Mouse (Mus musculus) retina, postnatal 7 days (tissue): ENCODE measurements around the gene Tmem201.

Source experiments
- DNase-seq: peaks from one replicate; pipeline ENCODE4 v3.0.0-alpha.2; 2012; ENCODE audit warnings: low read depth, low spot score

The Tmem201 gene

GRCm38 (mm10) chr4:149721163-149721562 is 16.7 kb downstream of the Tmem201 start:
- no peak for DNase-seq

GRCm38 (mm10) chr4:149719686-149720085 is 18.2 kb downstream of the Tmem201 start:
- DNase-seq, result no peak

GRCm38 (mm10) chr4:149714542-149714941 is 23.3 kb downstream of the Tmem201 start:
- no peak for DNase-seq

DNA sequence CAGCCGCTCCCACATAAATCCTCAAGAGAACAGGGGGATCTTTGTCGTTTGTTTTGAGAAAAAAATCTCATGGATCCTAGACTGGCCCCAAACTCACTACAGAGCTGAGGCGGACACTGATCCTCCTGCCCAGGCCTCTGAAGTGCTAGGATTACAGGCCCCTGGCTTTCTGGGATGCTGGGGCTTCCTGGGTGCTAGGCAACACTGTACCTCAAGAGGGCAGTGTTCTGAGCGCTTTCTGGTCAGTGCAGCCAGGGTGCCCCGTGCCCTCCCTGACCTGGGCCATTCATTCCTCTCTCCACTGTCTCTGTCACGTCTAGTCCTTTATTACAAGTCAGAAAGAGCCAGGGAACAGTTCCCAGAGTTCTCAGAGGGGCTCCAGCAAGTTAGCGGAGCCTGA is 25.9 kb downstream of the Tmem201 start:
- DNase-seq, result peak; percentile 60

- no peak for DNase-seq
Observed at GRCm38 (mm10) chr4:149711485-149711884, 26.4 kb downstream of the Tmem201 start.

DNA sequence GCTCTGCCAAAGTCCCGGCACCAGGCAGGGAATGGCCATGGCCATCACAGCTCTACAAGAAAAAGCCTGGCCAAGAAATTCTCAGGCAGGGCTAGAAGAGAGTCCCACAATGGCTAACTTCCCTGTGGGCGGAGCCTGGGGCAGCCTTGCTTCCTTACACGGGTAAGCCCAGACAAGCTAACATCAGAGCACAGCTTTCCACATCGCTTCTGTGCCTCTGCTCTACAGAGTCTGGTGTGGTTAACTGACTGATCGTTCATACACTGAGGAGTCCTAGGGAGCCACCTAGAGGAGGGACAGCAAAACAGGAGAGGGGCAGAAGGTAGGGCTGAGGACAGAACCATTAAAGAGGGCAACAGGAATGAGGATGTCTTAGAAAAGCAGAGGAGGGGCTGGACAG is 27.3 kb downstream of the Tmem201 start:
- no peak for DNase-seq

- DNase-seq, result no peak
Observed at GRCm38 (mm10) chr4:149705941-149706340, 31.9 kb downstream of the Tmem201 start.

- DNase-seq, result no peak
Observed at GRCm38 (mm10) chr4:149705298-149705697, 32.5 kb downstream of the Tmem201 start.

DNA sequence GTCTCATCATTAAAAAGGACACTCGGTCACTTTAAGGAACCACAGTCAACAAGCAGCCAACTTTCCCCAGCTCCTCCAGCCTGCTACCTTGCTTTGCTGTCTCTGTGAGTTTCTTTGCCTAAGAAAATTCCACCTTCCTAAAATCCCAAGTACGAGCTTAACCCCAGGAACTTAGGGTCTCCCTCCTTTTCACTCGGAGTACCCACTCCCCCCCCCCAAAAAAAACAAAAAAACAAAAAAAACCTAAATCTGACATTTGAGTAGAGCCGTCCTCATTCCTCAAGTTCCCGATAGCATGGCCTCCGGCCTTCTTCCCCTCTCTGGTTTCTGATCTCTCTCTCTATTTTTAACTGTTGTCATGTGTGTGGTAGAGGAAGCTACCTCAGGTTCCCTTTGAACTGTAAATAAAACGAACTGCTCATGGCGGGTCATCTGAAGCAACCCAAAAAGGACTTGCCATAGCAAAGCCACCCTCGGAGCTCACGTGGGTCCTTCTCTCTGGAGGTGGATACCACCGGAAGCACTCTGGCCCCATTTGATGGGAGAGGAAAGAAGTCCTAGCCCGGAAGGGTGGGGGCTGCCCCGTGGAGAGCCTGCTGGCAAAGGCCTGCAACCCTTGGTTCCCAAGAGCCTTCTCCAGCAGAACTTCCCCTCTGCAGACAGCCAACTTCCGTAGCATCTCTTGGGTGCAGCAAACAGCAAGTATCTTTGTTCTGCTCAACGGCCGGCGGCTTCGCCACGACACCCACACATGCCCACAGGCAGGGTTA is 35.4 kb downstream of the Tmem201 start, which contains the start of gene Pik3cd:
Gene Pik3cd (minus strand): TSS at position 362 of the 770 bp plus-strand sequence.
- no peak for DNase-seq

DNA sequence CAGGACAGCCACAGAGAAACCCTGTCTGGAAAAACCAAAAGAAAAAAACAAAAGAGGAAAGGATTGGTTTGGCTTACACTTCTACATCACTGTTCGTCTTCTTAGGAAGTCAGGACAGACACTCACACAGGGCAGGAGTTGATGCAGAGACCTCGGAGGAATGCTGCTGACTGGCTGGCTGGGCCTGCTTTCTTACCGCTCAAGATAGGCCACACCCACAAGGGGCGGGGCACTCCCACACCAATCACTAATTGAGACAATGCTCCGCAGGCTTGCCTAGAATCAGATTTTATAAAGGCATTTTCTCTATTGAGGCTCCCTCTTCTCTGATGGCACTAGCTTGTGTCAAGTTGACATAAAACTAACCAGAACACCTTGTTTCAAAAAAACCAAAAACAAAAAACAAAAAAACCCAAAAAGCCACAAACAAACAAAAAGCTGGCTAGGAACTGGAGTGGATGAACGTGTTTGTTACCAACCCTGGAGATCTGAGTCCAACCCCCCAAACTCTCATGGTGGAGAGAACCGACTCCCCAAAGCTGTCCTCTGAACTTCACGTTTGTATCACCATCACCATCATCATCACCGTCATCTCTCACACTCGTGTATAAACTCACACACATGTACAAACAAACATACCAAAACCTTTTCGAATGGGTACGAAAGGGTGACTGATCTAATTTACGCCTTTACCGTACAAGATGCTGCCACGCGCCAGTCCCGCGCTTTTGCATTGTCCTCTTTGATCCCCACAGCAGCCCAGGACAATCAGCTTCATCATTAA is 36.2 kb downstream of the Tmem201 start:
- no peak for DNase-seq

- DNase-seq, result no peak
Observed at GRCm38 (mm10) chr4:149699953-149700352, 37.9 kb downstream of the Tmem201 start.

DNA sequence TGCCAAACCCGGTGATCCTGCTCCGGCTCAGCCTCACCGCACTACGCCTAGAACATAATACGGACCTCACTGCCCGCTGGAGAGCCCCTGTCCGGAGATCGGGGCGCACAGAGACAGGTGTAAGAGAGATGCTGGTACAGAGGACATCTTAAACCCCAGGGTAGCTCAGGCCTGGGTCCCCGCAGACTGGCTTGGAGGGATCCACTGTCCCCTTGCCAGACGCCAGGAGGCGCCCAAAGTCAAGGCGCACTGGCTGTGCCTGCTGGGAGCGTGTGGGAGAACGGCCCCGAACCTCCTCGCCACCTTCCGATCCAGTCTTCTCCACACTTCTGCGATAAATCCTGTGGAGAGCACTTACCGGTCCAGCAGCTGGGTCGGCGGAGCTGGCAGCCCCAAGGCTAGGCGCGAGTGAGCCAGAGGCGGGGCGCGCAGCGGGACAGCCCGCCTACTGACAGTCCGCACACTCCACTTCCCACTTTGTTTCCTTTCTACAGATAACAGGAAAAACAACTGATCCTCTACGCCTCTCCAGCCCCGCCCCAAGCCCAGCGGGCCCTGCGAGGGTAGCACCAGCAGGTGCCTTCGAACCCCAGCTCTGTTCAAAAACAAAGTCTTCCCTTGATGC is 39.5 kb downstream of the Tmem201 start:
- DNase-seq, result no peak

GRCm38 (mm10) chr4:149697506-149698196 is 40.2 kb downstream of the Tmem201 start:
- DNase-seq, result no peak

DNA sequence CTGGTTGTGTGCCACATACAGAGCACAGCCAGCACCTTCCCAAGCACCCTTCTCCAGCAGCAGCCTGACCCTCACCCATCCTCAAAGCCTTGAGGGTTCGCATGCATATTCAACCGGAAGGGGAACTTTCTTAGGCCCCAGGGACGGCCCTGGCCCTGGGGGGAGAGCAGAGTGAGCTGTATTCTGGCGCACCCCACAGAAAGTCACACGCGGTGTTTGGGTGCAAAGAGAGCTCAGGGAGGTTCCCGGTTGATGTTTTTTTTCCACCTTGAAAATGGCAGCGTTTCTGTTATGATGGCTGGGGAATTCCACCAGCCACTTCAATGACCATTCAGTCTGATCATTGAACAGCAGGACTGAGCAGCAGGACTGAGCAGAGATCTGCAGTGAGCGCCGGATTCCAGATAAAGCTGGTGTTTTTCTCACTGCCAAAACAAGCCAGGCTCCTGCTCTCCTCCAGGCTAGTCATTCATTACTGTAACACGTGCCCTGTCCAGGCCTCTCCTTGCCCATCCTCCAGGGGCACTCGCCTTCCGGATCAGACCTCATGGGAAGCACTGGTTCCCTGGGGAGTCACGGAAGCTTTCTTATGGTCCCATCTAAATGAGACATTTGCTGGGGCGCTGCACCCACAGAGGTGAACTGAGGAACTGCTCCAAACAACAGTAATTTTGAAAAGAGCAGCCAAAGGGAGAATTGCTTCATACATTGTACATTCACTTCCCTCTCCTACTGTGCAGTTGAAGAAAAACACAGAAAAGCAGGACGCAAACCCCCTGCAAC is 41.5 kb downstream of the Tmem201 start:
- no peak for DNase-seq

DNA sequence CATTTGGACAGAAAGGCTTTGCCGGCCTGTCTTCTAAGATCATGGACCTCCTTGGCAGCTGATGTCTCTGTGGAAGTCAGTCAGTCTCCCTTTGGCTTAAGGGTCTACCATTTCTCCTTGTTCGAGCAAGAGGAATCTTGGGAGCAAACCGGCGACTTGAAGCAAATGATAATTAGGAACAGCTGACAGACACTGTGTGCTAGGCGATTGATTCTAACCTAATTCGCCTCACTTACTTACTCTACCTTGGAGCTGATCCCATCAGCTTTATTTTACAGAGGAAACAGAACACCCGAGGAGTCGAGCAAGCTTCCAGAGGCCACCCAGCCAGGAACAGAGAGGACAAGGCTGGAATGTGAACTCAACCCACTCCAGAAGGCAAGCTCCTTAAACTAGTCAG is 46.5 kb downstream of the Tmem201 start:
- no peak for DNase-seq

DNA sequence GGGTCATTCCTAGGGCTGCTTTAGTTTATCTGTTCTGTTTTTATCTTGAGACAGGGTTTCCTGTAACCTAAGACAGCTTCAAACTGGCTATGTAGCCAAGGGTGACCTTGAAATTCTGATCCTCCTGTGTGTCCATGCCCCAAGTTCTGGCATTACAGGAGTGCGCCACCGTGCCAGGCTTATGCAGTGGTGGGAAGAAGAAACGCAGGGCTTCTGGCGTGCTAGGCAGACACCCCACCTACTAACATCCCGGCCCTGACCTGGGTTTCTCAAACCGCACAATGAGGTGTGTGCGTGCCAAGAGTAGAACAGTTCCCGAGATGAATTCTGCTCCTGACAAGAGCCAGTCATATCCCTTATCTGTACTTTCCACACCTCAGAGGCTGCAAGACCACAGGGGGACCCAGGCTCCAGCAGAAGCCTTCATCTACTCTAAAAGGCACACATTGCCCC is 47.0 kb downstream of the Tmem201 start:
- no peak for DNase-seq

DNA sequence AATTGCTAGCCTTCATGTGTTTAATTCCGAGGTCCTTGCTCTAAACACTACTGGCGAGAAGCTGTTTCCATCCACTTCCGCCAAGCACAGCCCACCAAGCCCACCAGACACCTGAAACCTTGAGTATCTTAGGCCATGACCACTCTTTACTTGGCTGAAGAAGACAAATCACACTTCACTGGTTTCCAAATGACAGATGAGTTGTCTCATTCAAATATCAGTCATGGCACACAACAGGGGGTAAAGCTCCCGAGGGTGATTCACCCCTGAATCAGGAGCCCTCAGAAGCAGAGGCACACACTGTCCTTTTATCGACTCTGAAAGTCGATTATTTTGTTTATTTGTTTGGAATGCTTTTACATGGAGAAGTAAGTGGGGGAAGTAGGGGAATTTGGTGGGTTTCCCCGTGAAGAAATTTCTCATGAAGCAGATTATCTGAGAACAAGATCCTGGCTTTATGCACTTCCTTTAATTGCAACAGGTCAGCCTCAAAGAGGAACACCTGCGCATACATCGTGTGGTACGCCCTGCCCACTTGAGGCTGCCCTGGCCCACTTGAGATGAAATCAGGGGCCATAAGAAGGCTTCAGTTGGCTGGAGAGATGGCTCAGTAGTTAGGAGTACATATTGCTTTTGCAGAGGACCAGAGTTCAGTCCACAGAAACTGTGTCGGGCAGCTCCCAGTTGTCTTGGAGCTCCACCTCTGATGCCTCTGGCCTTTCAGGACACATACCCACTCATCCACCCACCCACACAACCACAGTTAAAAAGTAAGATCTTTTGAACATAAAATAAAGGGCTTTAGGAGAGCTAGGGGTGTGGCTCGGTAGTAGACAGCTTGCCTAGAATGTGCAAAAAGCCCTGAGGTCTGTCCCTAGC is 47.8 kb downstream of the Tmem201 start:
- no peak for DNase-seq

- no peak for DNase-seq
Observed at GRCm38 (mm10) chr4:149688861-149689260, 49.0 kb downstream of the Tmem201 start.

DNA sequence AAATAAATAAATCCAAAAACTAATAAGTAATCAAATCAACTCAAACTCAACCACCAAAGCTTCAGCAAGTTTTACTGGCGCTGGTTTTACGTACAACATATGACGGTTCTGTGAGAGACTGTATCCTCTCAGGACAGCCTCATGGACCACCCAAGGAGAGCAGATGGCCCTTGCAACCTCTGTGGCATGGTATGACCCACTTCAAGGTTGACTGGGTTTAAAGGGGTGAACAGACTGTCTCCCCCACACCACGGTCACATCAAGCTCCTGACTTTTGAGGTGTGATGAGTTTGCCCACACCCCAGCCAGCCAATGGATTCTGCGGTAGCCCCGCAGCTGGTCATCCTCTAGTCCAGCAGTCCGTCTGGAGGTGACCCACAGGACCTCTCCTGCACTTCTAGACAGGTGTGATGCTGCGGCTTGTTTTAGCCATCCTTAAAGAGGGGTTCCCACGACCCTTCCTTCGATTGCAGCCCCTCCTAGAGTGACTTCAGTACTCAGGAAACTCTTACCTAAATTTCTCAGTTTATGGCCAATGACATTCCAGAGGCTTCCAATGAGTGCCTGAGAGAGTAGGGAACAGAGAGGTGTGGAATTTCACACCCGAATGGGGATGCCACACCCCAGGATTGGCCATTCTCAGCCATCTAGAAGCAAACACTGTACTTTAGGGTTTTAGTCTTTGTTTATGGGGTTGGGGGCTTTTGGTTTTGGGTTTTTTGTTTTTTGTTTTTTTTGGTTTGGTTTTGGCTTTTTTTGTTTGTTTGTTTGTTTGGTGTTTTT is 52.8 kb downstream of the Tmem201 start:
- no peak for DNase-seq
